12 mouse cellular contexts compared by ENCODE assay signal in genomic region chr1:150115352-150115751, GRCm38 (mm10). TPM values are rescaled to one million over a fixed set of nuclear protein-coding genes. Genes with fewer than 3 reads are reported as not detected.
A peak's percentile ranks its signal among the peaks of the same experiment; 100 is the strongest.
DNase-seq lines count a peak whose midpoint lies in the region; ATAC-seq and TF ChIP-seq lines count a peak whose summit lies in the region.
"Had no signal": no experiment of that assay in that cellular context is flagged by ENCODE, and none has a peak within 500 bp of the region (broad histone marks: within the 10 kb centered on the region; RNA-seq: fewer than 3 reads in every experiment).

No protein-coding gene starts in this region.

- peak; percentile 60 for ATAC-seq in forebrain, embryonic 11.5 days (replicated peaks; ENCODE audit: low FRiP score)
- ATAC-seq in lung, postnatal 0 days = peak; percentile 95
- no peak for ATAC-seq in erythroid progenitor cell, adult 5-6 weeks (replicated peaks; ENCODE audit: low FRiP score, poor library complexity, severe bottlenecking)

- no peaks in the 10 kb centered on the region for H3K27me3 ChIP-seq in forebrain, embryonic 11.5 days (ENCODE audit: control insufficient read depth, insufficient read depth, low read length)
- H3K27me3 ChIP-seq in forebrain, embryonic 10.5 days (ENCODE audit: poor library complexity, severe bottlenecking) = no peaks in the 10 kb centered on the region
- no peaks in the 10 kb centered on the region for H3K27me3 ChIP-seq in lung, postnatal 0 days (replicated peaks; ENCODE audit: insufficient read depth, low read length)
- H3K27me3 ChIP-seq: limb, embryonic 15.5 days; neural tube, embryonic 12.5 days had no signal

- WGBS in forebrain, embryonic 11.5 days = 55% methylated on average over 7 of the region's 7 CpGs
- WGBS in forebrain, embryonic 10.5 days = 72% methylated on average over 7 of the region's 7 CpGs
- WGBS in lung, postnatal 0 days = 35% methylated on average over 7 of the region's 7 CpGs

- H3K9me3 ChIP-seq in forebrain, embryonic 11.5 days (ENCODE audit: control insufficient read depth, low read length) = no peaks in the 10 kb centered on the region
- H3K9me3 ChIP-seq in forebrain, embryonic 10.5 days = no peaks in the 10 kb centered on the region
- no peaks in the 10 kb centered on the region for H3K9me3 ChIP-seq in lung, postnatal 0 days (ENCODE audit: low read length)
- H3K9me3 ChIP-seq: limb, embryonic 15.5 days; neural tube, embryonic 12.5 days had no signal

- H3K27ac ChIP-seq in forebrain, embryonic 11.5 days (ENCODE audit: low read depth, low read length) = no peak overlapping the region
- no peak overlapping the region for H3K27ac ChIP-seq in forebrain, embryonic 10.5 days
- no peak overlapping the region for H3K27ac ChIP-seq in lung, postnatal 0 days (ENCODE audit: low read length)
- H3K27ac ChIP-seq: limb, embryonic 15.5 days; neural tube, embryonic 12.5 days had no signal

- no peak overlapping the region for H3K4me3 ChIP-seq in forebrain, embryonic 11.5 days (ENCODE audit: low read depth, low read length)
- no peak overlapping the region for H3K4me3 ChIP-seq in forebrain, embryonic 10.5 days
- no peak overlapping the region for H3K4me3 ChIP-seq in lung, postnatal 0 days (ENCODE audit: low read depth, low read length)
- H3K4me3 ChIP-seq: limb, embryonic 15.5 days; neural tube, embryonic 12.5 days had no signal

- no peaks in the 10 kb centered on the region for H3K36me3 ChIP-seq in forebrain, embryonic 11.5 days (ENCODE audit: control insufficient read depth, insufficient read depth, low read length)
- H3K36me3 ChIP-seq in forebrain, embryonic 10.5 days (replicated peaks) = no peaks in the 10 kb centered on the region
- H3K36me3 ChIP-seq in lung, postnatal 0 days (ENCODE audit: insufficient read depth, low read length) = no peaks in the 10 kb centered on the region
- H3K36me3 ChIP-seq: limb, embryonic 15.5 days; neural tube, embryonic 12.5 days had no signal

- DNase-seq in forebrain, embryonic 11.5 days (ENCODE audit: low spot score) = no peak
- no peak for DNase-seq in forebrain, embryonic 10.5 days (ENCODE audit: extremely low spot score, low spot score)
- peak; percentile 96 for DNase-seq in 3T3-L1 (ENCODE audit: low read depth, low spot score)
- DNase-seq in brain, embryonic 14.5 days (ENCODE audit: low read depth) = peak; percentile 50
- DNase-seq in lung, postnatal 0 days (ENCODE audit: low spot score) = peak; percentile 89
- DNase-seq in embryo, embryonic 11 days = no peak
- DNase-seq in right cerebral cortex, postnatal 14 days = no peak
- DNase-seq: B cell, adult 2 months; heart, postnatal 14 days had no signal

- no peaks in the 10 kb centered on the region for H3K4me1 ChIP-seq in forebrain, embryonic 11.5 days (replicated peaks; ENCODE audit: control insufficient read depth, insufficient read depth, low read length)
- no peaks in the 10 kb centered on the region for H3K4me1 ChIP-seq in forebrain, embryonic 10.5 days
- no peaks in the 10 kb centered on the region for H3K4me1 ChIP-seq in lung, postnatal 0 days (ENCODE audit: insufficient read depth, low read depth, low read length)
- H3K4me1 ChIP-seq: limb, embryonic 15.5 days; neural tube, embryonic 12.5 days had no signal

- TF ChIP-seq POLR2A in brain, embryonic 14.5 days (IDR thresholded peaks at IDR 0.05; ENCODE audit: borderline replicate concordance, extremely low read depth, insufficient read depth, insufficient read length, poor library complexity, severe bottlenecking) = no peak

- no peak overlapping the region for H3K4me2 ChIP-seq in forebrain, embryonic 11.5 days (ENCODE audit: low read depth, low read length, severe bottlenecking)
- H3K4me2 ChIP-seq in lung, postnatal 0 days (replicated peaks; ENCODE audit: low read depth, low read length) = no peak overlapping the region
- H3K4me2 ChIP-seq: limb, embryonic 15.5 days; neural tube, embryonic 12.5 days had no signal

- peak; percentile 87 for TF ChIP-seq EP300 in lung, postnatal 0 days (IDR thresholded peaks at IDR 0.05)

- no peak overlapping the region for H3K9ac ChIP-seq in forebrain, embryonic 11.5 days (ENCODE audit: low read length)
- no peak overlapping the region for H3K9ac ChIP-seq in lung, postnatal 0 days (replicated peaks; ENCODE audit: low read depth)
- H3K9ac ChIP-seq: limb, embryonic 15.5 days; neural tube, embryonic 12.5 days had no signal

- TF ChIP-seq CTCF in brain, embryonic 14.5 days (IDR thresholded peaks at IDR 0.05; ENCODE audit: borderline replicate concordance, extremely low read depth, insufficient read depth, insufficient read length) = no peak
- TF ChIP-seq CTCF in lung, postnatal 0 days (IDR thresholded peaks at IDR 0.05) = no peak

RNA-seq across cellular contexts. Expression of gene Ptgs2, which starts 15.5 kb away (rescaled TPM):
- polyA plus RNA-seq in forebrain, embryonic 11.5 days (2014; fragmentation: Nextera tagmentation; extraction: Ambion mirVana) = 0.07 and 0.31 TPM in 2 replicates
- polyA plus RNA-seq in forebrain, embryonic 10.5 days (2016; fragmentation: Nextera tagmentation; extraction: Ambion mirVana) = 0.17 TPM in 1 of 2 replicates, not detected in the other
- 0.08 and 0.15 TPM in 2 replicates for polyA plus RNA-seq in brain, embryonic 14.5 days (2012; rRNA removed)
- 1.5 and 1.8 TPM in 2 replicates for polyA plus RNA-seq in lung, postnatal 0 days (2015; fragmentation: Nextera tagmentation; extraction: Ambion mirVana)
- 0.72 and 2.1 TPM in 2 replicates for total RNA-seq in erythroid progenitor cell, adult 5-6 weeks (2015; ENCODE audit: low replicate concordance)
- total RNA-seq in erythroid progenitor cell, adult 5-6 weeks (2017; ENCODE audit: low replicate concordance) = 0.39 and 0.91 TPM in 2 replicates

Comparison
In these comparisons a context has a peak if more than half of its experiments do, and no peak if none do; other contexts are left out.
1. DNase-seq: peak in 3T3-L1 (single experiment), brain, embryonic 14.5 days (single experiment) and lung, postnatal 0 days (single experiment); none in forebrain, embryonic 11.5 days (single experiment), forebrain, embryonic 10.5 days (single experiment), embryo, embryonic 11 days (single experiment) and right cerebral cortex, postnatal 14 days (single experiment).